Mouse (Mus musculus): ENCODE measurements around the gene Cox20.

Cox20 gene

GRCm38 (mm10) chr1:178318389-178319184 lies at the start of gene Cox20:
Gene Cox20, plus strand, starts transcription at chr1:178319130.
- peak; percentile 98 for DNase-seq (ENCODE audit: low read depth, low spot score)

GRCm38 (mm10) chr1:178270635-178271034 lies 48.3 kb upstream of the Cox20 start:
- DNase-seq (ENCODE audit: low read depth, low spot score), result no peak

GRCm38 (mm10) chr1:178275174-178275730 lies 43.7 kb upstream of the Cox20 start:
- no peak for DNase-seq (ENCODE audit: low read depth, low spot score)

DNA sequence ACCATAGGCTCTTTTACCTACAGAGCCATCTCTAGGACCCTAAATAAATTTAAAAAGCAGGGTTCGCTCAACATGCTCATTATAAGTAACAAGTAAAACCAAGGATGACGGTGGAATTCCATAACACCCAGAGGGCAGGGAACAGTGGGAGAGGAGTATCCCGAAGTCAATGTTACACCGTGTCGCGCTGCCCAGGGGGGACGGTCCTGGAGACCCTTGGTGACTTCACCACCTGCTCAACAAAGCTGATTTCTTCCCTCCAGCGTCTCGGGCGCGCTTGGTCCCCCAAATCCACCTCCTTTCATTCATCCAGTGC lies 43.2 kb upstream of the Cox20 start:
- DNase-seq (ENCODE audit: low read depth, low spot score), result no peak

GRCm38 (mm10) chr1:178276054-178276911 lies 42.6 kb upstream of the Cox20 start:
- peak; percentile 89 for DNase-seq (ENCODE audit: low read depth, low spot score)

DNA sequence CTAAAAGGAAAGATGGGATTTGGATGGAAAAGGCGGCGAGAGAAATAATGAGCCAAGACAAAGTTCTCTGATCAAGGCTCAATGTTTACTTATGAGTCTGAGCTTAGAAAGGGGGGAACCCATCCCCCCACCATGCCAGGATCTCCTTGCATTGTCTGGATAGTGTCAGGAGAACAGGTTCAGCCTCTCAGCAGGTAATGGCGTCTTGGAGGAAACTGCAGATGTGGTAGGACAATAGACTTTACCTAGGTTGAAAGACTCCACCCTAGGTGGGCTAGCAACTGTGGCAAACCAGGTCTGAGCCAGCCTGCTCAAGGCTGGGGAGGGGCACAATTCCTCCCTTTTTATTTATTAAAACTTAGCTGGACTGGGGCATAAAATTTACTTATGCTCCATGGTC lies 35.6 kb upstream of the Cox20 start:
- DNase-seq (ENCODE audit: low read depth, low spot score), result peak; percentile 39

GRCm38 (mm10) chr1:178283946-178284720 lies 34.8 kb upstream of the Cox20 start:
- peak; percentile 61 for DNase-seq (ENCODE audit: low read depth, low spot score)

- no peak for DNase-seq (ENCODE audit: low read depth, low spot score)
These were observed 31.2 kb upstream of the Cox20 start for GRCm38 (mm10) chr1:178287601-178288176.

DNA sequence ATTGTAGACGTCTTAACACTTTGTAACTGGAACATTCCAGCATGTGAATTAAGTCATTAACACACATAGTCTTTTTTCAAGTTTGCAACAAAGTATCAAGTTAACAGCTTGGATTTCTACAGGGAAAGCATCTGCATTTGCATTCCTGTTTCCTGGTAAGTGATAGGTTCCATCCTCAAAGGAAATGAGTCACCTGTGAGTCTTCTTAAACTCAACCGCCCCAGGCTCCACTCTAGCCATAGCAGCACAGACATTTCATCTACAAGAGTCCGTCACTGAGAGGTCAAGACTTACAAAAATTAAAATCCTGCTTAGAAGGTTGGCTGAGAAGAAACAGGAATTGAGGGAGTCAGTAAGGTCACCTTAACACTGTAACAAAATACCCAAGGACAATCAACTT lies 27.2 kb upstream of the Cox20 start:
- DNase-seq (ENCODE audit: low read depth, low spot score), result no peak

DNA sequence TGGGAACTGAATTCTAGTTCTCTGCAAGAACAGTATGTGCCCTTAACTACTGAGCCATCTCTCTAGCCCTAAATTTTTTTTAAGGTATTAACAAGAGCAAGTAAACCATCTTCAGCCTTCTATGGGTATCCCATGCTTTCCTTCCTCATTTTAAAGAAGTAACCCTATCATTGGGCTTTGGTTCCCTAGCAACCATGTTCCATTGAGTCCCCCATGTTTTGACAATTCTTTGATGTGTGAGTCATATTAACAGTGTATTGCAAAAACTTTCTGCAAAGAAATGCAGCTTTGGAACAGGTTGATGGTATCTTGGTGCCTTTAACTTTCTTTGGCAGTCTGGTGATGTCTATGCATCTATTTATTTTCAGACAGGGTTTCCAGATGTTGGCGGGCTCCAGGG lies 24.9 kb upstream of the Cox20 start:
- no peak for DNase-seq (ENCODE audit: low read depth, low spot score)

DNA sequence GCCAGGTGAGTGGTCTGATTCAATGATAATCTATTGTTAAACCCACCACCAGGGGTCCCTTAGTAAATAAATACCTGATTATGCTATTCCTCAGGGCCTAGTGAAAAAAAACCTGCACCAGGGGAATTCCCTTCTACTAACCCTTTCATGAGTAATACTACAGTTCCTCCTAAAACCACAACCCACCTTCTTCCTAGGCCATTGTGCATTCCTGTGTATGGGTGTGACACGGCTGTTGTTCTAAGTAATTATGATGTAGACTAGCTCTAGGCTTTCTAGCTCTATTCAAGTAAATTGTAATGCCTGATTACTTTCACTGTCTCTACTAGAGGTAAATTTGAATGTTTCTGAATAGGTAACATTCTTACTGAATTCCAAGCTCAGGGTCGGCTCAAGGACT lies 17.7 kb upstream of the Cox20 start:
- DNase-seq (ENCODE audit: low read depth, low spot score), result peak; percentile 68

- peak; percentile 77 for DNase-seq (ENCODE audit: low read depth, low spot score)
These were observed 15.5 kb upstream of the Cox20 start for GRCm38 (mm10) chr1:178303425-178303824.

- no peak for DNase-seq (ENCODE audit: low read depth, low spot score)
These were observed 9.4 kb upstream of the Cox20 start for GRCm38 (mm10) chr1:178309487-178309886.

DNA sequence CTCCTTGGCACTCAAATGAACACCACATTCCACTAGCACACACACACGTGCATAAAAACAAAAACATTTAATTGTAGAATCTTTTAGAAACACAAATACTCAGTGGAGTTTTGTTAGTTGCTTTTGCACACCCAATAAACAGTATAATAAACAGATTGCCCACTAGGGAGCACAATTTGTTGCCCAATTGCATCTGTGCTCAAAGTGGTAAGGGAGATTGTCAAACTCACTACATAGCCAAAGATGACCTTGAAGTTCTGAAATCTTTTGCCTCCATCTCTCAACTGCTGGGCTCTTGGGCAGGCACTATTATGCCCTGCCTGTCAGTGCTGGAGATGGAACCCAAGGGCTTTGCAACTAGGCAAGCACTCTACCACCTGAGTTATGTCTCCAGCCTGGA lies 8.8 kb upstream of the Cox20 start:
- DNase-seq (ENCODE audit: low read depth, low spot score), result peak; percentile 70

DNA sequence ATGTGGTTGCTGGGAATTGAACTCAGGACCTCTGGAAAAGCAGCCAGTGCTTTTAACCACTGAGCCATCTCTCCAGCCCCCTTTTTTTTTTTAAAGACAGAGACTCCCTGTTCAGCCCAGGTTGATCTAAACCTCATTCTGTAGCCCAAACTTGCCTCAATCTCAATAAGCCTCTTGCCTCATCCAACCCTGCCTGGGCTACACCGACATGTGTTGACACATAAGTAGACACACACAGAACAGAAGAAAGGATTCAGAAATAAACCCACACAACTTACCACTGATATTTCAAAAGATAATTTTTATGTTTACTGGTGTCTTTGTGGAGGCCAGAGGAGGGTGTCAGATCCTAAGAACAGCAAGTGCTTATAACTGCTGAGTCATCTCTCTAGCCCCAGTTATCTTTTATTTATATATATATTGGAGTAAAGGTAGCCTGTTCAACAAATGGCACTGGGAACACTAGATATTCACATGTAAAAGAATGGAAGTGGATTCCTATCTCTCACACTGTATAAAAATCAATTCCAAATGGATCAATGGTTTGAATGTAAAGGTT lies 5.8 kb upstream of the Cox20 start:
- DNase-seq (ENCODE audit: low read depth, low spot score), result no peak

DNA sequence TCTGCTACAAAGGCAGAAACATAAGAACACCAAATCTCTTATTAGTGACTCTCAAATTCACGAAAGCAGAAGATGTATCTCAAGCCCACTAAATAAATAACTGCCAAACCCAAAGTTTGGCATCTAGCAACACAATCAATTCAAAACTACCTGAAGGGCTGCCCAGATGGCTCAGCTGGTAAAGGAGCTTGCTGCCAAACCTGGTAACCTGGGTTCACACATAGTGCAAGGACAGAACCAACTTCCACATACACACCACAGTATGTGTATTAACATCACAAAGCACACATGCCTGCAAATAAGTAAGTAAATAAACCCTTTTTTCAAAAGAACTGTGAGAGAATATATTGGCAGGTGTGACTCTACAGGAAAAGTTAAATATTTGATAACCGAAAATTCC lies 4.7 kb upstream of the Cox20 start:
- DNase-seq (ENCODE audit: low read depth, low spot score), result no peak

DNA sequence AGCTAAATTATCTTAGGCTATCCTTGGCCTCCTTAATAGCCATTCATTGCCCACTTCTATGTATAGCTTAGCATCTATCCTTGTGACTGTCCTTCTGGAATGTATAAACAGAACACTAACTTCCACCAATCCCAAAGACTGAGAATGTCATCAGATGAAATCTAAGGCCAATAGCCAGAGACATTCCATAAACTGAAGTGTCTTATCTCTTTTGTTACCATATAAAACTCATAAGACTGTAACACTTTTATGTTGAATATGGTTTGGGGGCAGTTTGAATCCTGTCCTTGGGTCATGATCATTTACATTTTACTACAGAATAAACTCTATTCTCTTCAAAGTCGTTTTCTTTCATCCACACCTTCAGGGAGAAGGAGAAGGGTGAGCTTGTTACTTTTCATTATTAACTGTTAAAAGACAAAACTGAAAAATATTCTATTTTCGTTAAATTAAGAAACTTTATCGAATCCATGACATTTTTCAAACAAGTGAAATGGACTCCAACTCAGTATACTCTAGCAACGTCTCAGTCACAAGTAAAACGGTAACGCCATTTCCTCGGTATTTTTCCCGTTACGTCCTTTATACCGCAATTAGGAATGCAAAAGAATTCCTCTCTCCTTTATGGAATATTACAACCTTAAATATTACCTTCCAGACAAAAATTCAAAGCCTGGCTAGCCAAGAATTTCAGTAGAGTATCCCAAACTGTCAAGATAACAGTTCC lies 1.5 kb upstream of the Cox20 start:
- no peak for DNase-seq (ENCODE audit: low read depth, low spot score)

DNA sequence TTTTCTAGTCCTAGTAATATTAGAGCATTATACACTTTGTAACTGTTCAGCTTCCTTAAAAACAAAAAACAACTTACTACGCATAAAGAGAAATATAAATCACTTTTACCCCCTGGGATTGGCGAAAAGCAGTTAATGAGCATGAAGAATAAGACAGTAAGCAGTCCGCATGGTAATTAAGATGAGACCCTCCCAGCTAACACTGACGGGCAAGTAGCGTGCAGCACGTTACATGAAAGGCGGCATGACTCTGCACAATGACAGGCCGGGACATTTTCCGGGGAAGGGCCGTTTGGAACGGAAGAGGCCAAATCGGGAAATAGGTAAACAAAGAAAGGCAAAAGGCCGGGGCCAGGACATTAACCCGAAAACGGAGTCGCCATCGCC lies 935 bp upstream of the Cox20 start:
- DNase-seq (ENCODE audit: low read depth, low spot score), result peak; percentile 91

- DNase-seq (ENCODE audit: low read depth, low spot score), result no peak
These were observed 536 bp downstream of the Cox20 start for GRCm38 (mm10) chr1:178319295-178320037.

All from ZHBTc4 (cell line).